Mouse (Mus musculus) heart, postnatal 10 days (tissue): ENCODE measurements around the gene Parp14. TPM values are rescaled to one million over a fixed set of nuclear protein-coding genes. Genes with fewer than 3 reads are reported as not detected.
A peak's percentile ranks its signal among the peaks of the same experiment; 100 is the strongest.

Source experiments
- DNase-seq, 2 experiments: peaks; one replicate each; pipeline ENCODE4 v3.0.0; 2021
- intact Hi-C: fragments of 180-260 bp; cut with DNase I; formaldehyde crosslinking; loops from one replicate; pipeline ENCODE4 v1.15.1; 2025
- total RNA-seq, 2 experiments: library from RNA; stranded (reverse); gene quantifications; 2 replicates each; pipeline ENCODE4 v1.2.3; 2021

The Parp14 gene
- total RNA-seq, 2 experiments from 2014 or later: 6.7 to 9.7 TPM

- intact Hi-C loops: no loop called here
- no peak for DNase-seq
Measured at GRCm38 (mm10) chr16:35871898-35872297, 554 bp upstream of the Parp14 start.

GRCm38 (mm10) chr16:35870581-35871047 is 730 bp downstream of the Parp14 start:
- intact Hi-C loops: no loop called here
- DNase-seq: peak in 1 of 2 experiments; percentile 48

- intact Hi-C loops: no loop called here
- DNase-seq: peak in 1 of 2 experiments; percentile 11
Measured at GRCm38 (mm10) chr16:35869656-35870055, 1.7 kb downstream of the Parp14 start.

DNA sequence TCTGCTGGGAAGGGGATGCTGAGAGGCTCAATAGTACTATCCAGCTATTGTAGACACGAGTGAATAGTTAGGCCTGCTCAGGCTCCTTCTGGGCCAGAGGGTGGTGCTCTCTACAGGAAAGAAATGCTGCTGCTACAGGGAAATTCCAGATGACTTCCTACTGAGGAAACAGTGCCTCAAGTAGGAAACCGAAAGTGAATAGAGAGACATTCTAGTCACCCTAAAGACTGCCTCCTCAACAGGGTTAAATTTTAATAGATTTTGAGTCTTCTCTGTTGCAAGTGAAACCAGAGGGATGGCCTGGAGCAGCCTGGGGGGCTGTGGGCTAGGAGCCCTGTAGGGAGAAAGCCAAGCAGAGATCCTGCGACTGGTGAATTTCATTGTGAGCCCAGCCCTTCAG is 2.2 kb downstream of the Parp14 start:
- DNase-seq: peak; percentile 31 to 45
- intact Hi-C loops: no loop called here

- intact Hi-C loops: no loop called here
- no peak for DNase-seq
Measured at GRCm38 (mm10) chr16:35867726-35868125, 3.6 kb downstream of the Parp14 start.

DNA sequence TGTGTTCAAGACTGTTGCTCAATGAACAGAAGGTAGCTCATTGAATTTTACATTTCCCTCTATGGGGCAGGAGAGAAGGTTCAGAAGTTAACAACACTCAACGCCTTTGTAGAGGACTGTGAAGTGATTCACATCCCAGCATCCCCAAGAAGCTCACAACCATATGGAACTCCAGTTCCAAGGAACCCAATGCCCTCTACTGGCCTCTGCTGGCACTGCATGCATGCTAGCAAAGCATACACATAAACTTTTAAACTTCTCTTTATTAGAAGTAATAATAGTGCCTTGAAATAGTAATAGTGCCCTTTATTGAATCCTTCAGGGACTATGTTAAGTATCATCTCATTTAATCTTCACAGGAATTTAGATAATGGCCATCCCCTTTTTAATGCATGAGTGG is 9.3 kb downstream of the Parp14 start:
- peak in 1 of 2 experiments; percentile 21 for DNase-seq
- intact Hi-C loops: no loop called here

DNA sequence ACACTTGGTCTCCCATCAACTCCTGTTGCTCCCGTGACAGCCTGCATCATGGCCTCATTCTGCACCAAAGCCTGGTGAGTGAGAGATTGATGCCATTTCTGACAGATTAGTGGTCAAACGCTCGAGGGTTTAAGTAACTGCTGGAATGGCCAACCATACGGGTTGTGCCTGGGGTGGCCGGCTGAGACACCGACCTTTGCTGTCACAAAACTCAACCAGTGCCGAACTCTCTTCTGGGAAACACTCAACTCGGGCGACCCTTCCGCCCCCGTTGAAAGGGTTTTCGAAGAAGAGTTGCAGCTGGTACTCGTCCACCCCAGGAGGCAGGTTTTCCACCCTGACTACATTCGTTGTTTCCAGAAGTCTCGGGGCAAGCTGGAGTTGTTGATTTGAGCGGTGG is 11.1 kb downstream of the Parp14 start:
- no peak for DNase-seq
- intact Hi-C loops: no loop called here

DNA sequence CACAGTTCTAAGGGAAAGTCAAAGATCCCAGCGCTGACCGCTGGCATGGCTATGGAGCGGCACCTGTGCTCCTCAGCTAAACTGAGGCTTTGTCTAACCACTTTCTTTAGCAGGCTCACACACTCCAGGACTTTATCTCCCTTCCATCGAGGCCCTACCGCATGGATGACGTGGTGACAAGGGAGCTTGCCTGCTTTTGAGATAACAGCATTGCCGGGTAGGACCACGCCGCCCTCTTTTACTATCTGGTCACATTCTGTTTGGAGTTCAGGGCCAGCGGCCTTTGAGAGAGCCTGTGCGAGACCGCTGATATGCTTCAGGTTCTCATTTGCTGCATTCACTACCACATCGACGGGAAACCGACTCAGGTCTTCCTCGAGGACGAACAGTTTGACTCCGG is 14.6 kb downstream of the Parp14 start:
- no peak for DNase-seq
- intact Hi-C loops: no loop called here

DNA sequence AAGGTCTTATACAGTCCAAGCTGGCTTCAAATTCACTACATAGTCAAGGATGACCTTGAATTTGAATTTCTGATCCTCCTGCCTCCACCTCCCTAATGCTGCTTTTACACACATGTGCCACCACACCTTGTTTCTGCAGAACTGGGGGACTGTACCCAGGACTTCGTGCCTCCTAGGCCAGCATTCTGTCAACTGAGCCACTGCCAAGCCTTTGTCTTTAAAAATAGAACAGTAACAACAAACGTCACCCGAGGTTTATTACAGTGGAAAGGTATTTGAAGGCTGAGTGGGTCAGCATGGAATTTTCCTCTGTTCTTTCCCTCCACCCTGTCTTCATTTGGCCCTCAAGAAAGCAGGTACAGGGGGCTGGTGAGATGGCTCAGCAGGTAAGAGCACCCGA is 15.5 kb downstream of the Parp14 start:
- peak; percentile 21 to 27 for DNase-seq
- intact Hi-C loops: no loop called here

GRCm38 (mm10) chr16:35847138-35847537 is 24.2 kb downstream of the Parp14 start:
- DNase-seq: no peak
- intact Hi-C loops: no loop called here

- peak; percentile 52 to 66 for DNase-seq
- intact Hi-C loops: no loop called here
Measured at GRCm38 (mm10) chr16:35839680-35840079, 31.7 kb downstream of the Parp14 start.

DNA sequence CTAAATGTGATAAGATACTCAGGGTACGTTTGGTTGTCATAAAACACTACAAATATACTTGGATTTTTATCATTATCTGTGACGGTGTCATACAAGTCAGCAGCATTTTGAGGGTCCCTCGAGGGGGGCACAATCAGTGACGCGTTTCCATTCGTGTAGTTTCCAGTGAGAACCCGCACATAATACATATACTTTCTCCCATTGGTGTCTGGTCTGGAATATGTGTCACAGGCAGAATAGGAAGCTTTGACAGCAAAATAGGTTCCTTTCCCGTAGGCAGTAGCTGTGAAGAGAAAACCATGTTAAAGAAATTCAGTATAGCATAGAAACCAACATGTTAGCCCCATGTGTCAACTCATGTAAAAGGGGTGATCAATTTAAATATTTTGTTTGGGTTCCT is 36.7 kb downstream of the Parp14 start:
- DNase-seq: no peak
- intact Hi-C loops: no loop called here

- no peak for DNase-seq
- intact Hi-C loops: no loop called here
Measured at GRCm38 (mm10) chr16:35832926-35833325, 38.4 kb downstream of the Parp14 start.

- DNase-seq: peak in 1 of 2 experiments; percentile 22
- intact Hi-C loops: no loop called here
Measured at GRCm38 (mm10) chr16:35829999-35830398, 41.3 kb downstream of the Parp14 start.

DNA sequence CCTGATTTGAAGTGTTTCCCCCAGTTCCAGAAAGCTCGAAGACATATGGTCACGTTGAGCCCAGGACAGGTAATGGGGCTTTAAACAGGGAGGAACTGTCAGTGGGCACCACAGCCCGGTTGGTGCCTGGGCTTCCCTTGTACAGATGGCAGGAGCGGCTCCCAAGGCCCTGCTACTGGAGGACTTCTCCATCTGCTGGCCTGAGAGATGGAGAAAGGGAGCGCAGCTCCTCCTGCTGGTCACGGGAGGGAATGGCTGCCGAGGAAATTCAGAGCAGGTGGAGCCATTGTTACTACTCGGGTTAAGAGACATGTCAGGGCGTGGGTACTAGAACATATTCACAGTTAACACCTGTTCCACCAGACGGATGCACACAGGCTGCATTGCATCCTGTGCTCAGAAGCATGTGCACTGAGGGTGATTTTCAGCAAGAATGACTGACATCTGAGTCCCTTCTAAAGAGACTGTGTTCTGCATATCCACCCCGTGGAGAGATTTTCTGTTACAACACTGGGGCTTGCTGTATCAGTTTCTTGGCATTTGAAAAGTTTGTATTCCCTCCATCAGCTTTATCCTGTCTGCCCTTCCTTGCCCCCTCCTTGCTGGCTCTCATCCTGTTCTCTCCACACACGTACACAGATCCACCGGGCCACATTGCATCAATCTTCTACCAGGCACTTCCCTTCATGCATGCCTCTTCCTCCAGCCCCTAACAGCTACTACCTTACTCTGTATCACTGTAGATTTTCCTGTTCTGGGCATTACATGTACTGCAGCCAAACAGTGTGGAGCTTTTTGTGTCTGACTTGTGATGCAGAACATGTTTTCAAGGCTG is 53.9 kb downstream of the Parp14 start:
- peak; percentile 87 to 91 for DNase-seq
- intact Hi-C loops: loop anchor here (1.0 to 5.0 kb wide), 4 partner anchors 48 to 500 kb away; partner anchors contain the start of genes Dirc2 and Sema5b

DNA sequence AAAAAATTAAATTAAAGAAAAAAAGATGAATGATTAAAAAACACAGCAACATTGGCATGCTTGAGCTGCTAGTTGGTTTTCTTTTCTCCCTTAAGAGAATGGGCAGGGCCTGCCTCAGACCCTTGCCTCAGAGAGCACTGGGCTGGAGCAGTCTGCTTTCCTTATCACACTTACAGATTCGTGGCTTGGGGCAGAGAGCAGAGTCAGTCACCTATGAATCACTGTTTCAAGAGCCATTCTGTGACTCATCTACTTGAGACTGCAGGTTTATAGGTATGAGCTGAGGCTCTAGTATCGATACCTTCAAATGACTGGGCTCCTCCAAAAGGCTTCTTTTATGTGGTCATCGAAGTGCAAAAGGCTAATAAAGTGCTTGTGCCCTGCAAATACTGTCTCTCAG is 58.2 kb downstream of the Parp14 start:
- intact Hi-C loops: no loop called here
- DNase-seq: no peak

GRCm38 (mm10) chr16:35808838-35809237 is 62.5 kb downstream of the Parp14 start:
- intact Hi-C loops: no loop called here
- no peak for DNase-seq

- intact Hi-C loops: no loop called here
- no peak for DNase-seq
Measured at GRCm38 (mm10) chr16:35807663-35807992, 63.7 kb downstream of the Parp14 start.

DNA sequence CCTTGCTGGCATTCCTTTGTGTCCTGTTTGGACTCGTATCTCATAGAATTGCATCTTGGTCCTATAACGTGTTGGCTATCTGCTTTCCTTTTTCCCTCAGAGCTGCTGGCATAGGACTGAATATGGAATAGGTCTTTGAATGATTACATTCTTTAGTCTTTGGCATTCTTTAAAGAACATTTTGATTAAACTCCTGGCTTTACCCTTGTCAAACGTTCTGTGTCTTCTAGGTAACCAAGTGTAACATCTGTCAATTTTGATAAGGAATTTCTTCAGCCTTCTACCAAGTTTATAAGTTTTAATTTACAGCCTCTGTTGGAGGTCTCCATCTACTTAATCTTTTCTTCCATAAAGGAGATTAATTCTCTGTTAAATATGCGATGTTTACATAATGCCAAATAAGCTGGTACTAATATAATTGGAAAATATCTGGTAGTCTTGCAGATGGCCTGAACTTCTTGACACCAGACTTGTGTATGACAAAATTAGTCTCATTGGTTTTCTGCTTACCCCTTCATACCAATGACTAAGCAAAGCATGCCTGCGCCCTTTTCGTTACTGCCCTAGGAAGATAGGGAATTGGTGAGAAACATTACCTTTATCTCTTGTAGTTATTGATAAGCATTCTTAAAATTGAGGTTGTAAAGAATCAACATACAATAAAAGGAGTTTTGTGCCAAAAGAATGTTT is 64.2 kb downstream of the Parp14 start:
- no peak for DNase-seq

GRCm38 (mm10) chr16:35803723-35804122 is 67.6 kb downstream of the Parp14 start:
- intact Hi-C loops: no loop called here
- no peak for DNase-seq

More for the DNA sequence above, 64.2 kb downstream of the Parp14 start:
- intact Hi-C loops: no loop called here

- DNase-seq: no peak
- intact Hi-C loops: no loop called here
Measured at GRCm38 (mm10) chr16:35802163-35802562, 69.2 kb downstream of the Parp14 start.

DNA sequence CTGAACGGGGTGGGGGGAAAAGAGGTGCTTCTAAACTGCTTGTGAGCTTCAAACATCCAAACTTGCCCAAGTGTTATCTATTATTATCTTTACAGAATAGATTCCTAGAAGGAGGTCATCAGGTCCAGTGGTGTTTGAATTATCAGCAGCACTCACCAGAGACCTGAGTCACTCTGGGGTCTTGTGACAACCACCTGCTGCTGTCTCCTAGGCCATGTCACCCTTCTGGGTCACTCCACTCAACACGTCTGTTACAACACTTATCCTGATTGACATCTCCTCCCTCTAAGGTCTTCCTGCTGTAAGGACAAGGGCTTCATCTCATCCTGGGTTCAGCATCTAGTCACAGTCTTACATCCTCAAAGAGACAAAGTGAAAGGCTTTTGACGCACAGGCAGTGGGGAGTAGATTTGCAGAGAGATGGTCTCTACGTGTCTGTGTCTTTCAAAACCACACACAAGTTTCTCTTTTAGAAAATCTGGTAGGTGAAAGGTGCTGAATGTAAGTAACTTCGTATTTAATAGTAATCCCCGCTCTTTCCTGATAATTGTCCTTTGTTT is 79.3 kb downstream of the Parp14 start:
- intact Hi-C loops: no loop called here
- no peak for DNase-seq
